Mouse (Mus musculus): ENCODE measurements around the gene Rp9. TPM values are rescaled to one million over a fixed set of nuclear protein-coding genes. Genes with fewer than 3 reads are reported as not detected.

Gene Rp9
- polyA plus RNA-seq, 1 experiment from 2014 or later = 95.2 TPM

GRCm38 (mm10) chr9:22389736-22390245 lies 79.8 kb downstream of the Rp9 start:
- Histone ChIP-seq H3K4me2 (replicated peaks; ENCODE audit: low read depth) (peak overlapping the region; percentile 95), H3K4me1 (replicated peaks; ENCODE audit: control insufficient read depth, insufficient read depth, low read length) (peaks cover 4% of the 10 kb centered on the region; the same call in 1 of the 2 replicates), H3K4me3 (ENCODE audit: low read depth, low read length) (peak overlapping the region; percentile 79), H3K9ac (ENCODE audit: low read depth, low read length) (peak overlapping the region; percentile 76), H3K27ac (ENCODE audit: low read depth, low read length) (no peak overlapping the region), H3K9me3 (ENCODE audit: control insufficient read depth) (no peaks in the 10 kb centered on the region), H3K36me3 (ENCODE audit: control insufficient read depth, insufficient read depth) (no peaks in the 10 kb centered on the region), H3K27me3 (replicated peaks; ENCODE audit: control insufficient read depth, insufficient read depth, low read length) (no peaks in the 10 kb centered on the region)
- 61% methylated on average over 6 of the region's 6 CpGs for WGBS
- no peak for ATAC-seq
- no peak for TF ChIP-seq CTCF (IDR thresholded peaks at IDR 0.05; ENCODE audit: low read depth)

GRCm38 (mm10) chr9:22389021-22389476 lies 80.5 kb downstream of the Rp9 start, which contains the start of gene Anln:
Gene Anln, minus strand, starts transcription at chr9:22389188.
- peak within 1 kb of the TSS; percentile 95 for H3K4me2 ChIP-seq (replicated peaks; ENCODE audit: low read depth)
- H3K4me3 ChIP-seq (ENCODE audit: low read depth, low read length) = peak within 1 kb of the TSS; percentile 79
- H3K27me3 ChIP-seq (replicated peaks; ENCODE audit: control insufficient read depth, insufficient read depth, low read length) = no peaks in the 10 kb centered on the region
- H3K4me1 ChIP-seq (replicated peaks; ENCODE audit: control insufficient read depth, insufficient read depth, low read length) = peaks cover 4% of the 10 kb centered on the region; the same call in 1 of the 2 replicates
- no peaks in the 10 kb centered on the region for H3K9me3 ChIP-seq (ENCODE audit: control insufficient read depth)
- H3K36me3 ChIP-seq (ENCODE audit: control insufficient read depth, insufficient read depth) = no peaks in the 10 kb centered on the region
- TF ChIP-seq CTCF (IDR thresholded peaks at IDR 0.05; ENCODE audit: low read depth) = peak; percentile 15; the same call in 1 of the 2 replicates
- WGBS = under 1% methylated on average over 44 of the region's 44 CpGs
- H3K9ac ChIP-seq (ENCODE audit: low read depth, low read length) = peak within 1 kb of the TSS; percentile 76
- ATAC-seq = peak; percentile 91
- peak within 1 kb of the TSS; percentile 86 for H3K27ac ChIP-seq (ENCODE audit: low read depth, low read length)

- TF ChIP-seq CTCF (IDR thresholded peaks at IDR 0.05; ENCODE audit: low read depth) = no peak
- peaks cover 4% of the 10 kb centered on the region; the same call in 1 of the 2 replicates for H3K4me1 ChIP-seq (replicated peaks; ENCODE audit: control insufficient read depth, insufficient read depth, low read length)
- under 1% methylated on average over 41 of the region's 41 CpGs for WGBS
- peak overlapping the region; percentile 76 for H3K9ac ChIP-seq (ENCODE audit: low read depth, low read length)
- H3K27ac ChIP-seq (ENCODE audit: low read depth, low read length) = peak overlapping the region; percentile 75
- peak overlapping the region; percentile 79 for H3K4me3 ChIP-seq (ENCODE audit: low read depth, low read length)
- H3K4me2 ChIP-seq (replicated peaks; ENCODE audit: low read depth) = peak overlapping the region; percentile 95
- no peaks in the 10 kb centered on the region for H3K27me3 ChIP-seq (replicated peaks; ENCODE audit: control insufficient read depth, insufficient read depth, low read length)
- H3K9me3 ChIP-seq (ENCODE audit: control insufficient read depth) = no peaks in the 10 kb centered on the region
- ATAC-seq = peak; percentile 53
- no peaks in the 10 kb centered on the region for H3K36me3 ChIP-seq (ENCODE audit: control insufficient read depth, insufficient read depth)
Observed at GRCm38 (mm10) chr9:22388401-22388980, 81.1 kb downstream of the Rp9 start.

- 13% methylated on average over 6 of the region's 6 CpGs for WGBS
- peaks cover 4% of the 10 kb centered on the region; the same call in 1 of the 2 replicates for H3K4me1 ChIP-seq (replicated peaks; ENCODE audit: control insufficient read depth, insufficient read depth, low read length)
- H3K27me3 ChIP-seq (replicated peaks; ENCODE audit: control insufficient read depth, insufficient read depth, low read length) = no peaks in the 10 kb centered on the region
- H3K4me3 ChIP-seq (ENCODE audit: low read depth, low read length) = peak overlapping the region; percentile 79
- peak overlapping the region; percentile 76; the same call in 1 of the 2 replicates for H3K9ac ChIP-seq (ENCODE audit: low read depth, low read length)
- no peaks in the 10 kb centered on the region for H3K36me3 ChIP-seq (ENCODE audit: control insufficient read depth, insufficient read depth)
- no peak for ATAC-seq
- H3K27ac ChIP-seq (ENCODE audit: low read depth, low read length) = peak overlapping the region; percentile 75; the same call in 1 of the 2 replicates
- H3K9me3 ChIP-seq (ENCODE audit: control insufficient read depth) = no peaks in the 10 kb centered on the region
- TF ChIP-seq CTCF (IDR thresholded peaks at IDR 0.05; ENCODE audit: low read depth) = no peak
- peak overlapping the region; percentile 95 for H3K4me2 ChIP-seq (replicated peaks; ENCODE audit: low read depth)
Observed at GRCm38 (mm10) chr9:22387901-22388300, 81.6 kb downstream of the Rp9 start.

- Histone ChIP-seq H3K4me1 (replicated peaks; ENCODE audit: control insufficient read depth, insufficient read depth, low read length) (peaks cover 4% of the 10 kb centered on the region; the same call in 1 of the 2 replicates), H3K9me3 (ENCODE audit: control insufficient read depth) (no peaks in the 10 kb centered on the region), H3K4me3 (ENCODE audit: low read depth, low read length) (no peak overlapping the region), H3K4me2 (replicated peaks; ENCODE audit: low read depth) (no peak overlapping the region), H3K36me3 (ENCODE audit: control insufficient read depth, insufficient read depth) (peaks cover 15% of the 10 kb centered on the region; the same call in 1 of the 2 replicates), H3K27ac (ENCODE audit: low read depth, low read length) (no peak overlapping the region), H3K9ac (ENCODE audit: low read depth, low read length) (no peak overlapping the region), H3K27me3 (replicated peaks; ENCODE audit: control insufficient read depth, insufficient read depth, low read length) (no peaks in the 10 kb centered on the region)
- ATAC-seq = no peak
- WGBS = 50% methylated on average over 2 of the region's 2 CpGs
- no peak for TF ChIP-seq CTCF (IDR thresholded peaks at IDR 0.05; ENCODE audit: low read depth)
Observed at GRCm38 (mm10) chr9:22385890-22386289, 83.7 kb downstream of the Rp9 start.

GRCm38 (mm10) chr9:22376086-22376485 lies 93.5 kb downstream of the Rp9 start:
- H3K9me3 ChIP-seq (ENCODE audit: control insufficient read depth) = no peaks in the 10 kb centered on the region
- peaks cover 48% of the 10 kb centered on the region for H3K36me3 ChIP-seq (ENCODE audit: control insufficient read depth, insufficient read depth)
- H3K4me1 ChIP-seq (replicated peaks; ENCODE audit: control insufficient read depth, insufficient read depth, low read length) = no peaks in the 10 kb centered on the region
- H3K9ac ChIP-seq (ENCODE audit: low read depth, low read length) = no peak overlapping the region
- no peak for TF ChIP-seq CTCF (IDR thresholded peaks at IDR 0.05; ENCODE audit: low read depth)
- ATAC-seq = no peak
- H3K4me2 ChIP-seq (replicated peaks; ENCODE audit: low read depth) = no peak overlapping the region
- no peak overlapping the region for H3K4me3 ChIP-seq (ENCODE audit: low read depth, low read length)
- 85% methylated on average over 5 of the region's 5 CpGs for WGBS
- no peak overlapping the region for H3K27ac ChIP-seq (ENCODE audit: low read depth, low read length)
- no peaks in the 10 kb centered on the region for H3K27me3 ChIP-seq (replicated peaks; ENCODE audit: control insufficient read depth, insufficient read depth, low read length)

All from intestine, postnatal 0 days (tissue).